Mouse (Mus musculus) CH12.LX (cell line): ENCODE measurements around the gene Slc25a48. TPM values are rescaled to one million over a fixed set of nuclear protein-coding genes. Genes with fewer than 3 reads are reported as not detected.

ENCODE experiments used
- DNase-seq: peaks from one replicate; pipeline ENCODE4 v3.0.0-alpha.2; 2013; ENCODE audit errors: extremely low read depth
- H3K27ac ChIP-seq: 2 replicates; pipeline ENCODE4 v1.5.1; 2012; ENCODE audit warnings: low read depth, mild to moderate bottlenecking, control low read depth, moderate library complexity; ENCODE audit not compliant: insufficient read depth
- H3K27me3 ChIP-seq: replicated peaks from 2 replicates; pipeline ENCODE3; 2012; ENCODE audit warnings: inconsistent platforms
- H3K36me3 ChIP-seq, 2 experiments: replicated peaks in 1 of 2; 2 replicates each; pipeline versions ENCODE3 to v1.6.1; 2012; ENCODE audit warnings: inconsistent platforms in 1 of 2, low read length in 1 of 2, mild to moderate bottlenecking in 1 of 2, mixed read lengths in 1 of 2, moderate library complexity in 1 of 2; ENCODE audit not compliant: control insufficient read depth in 1 of 2, insufficient read depth in 1 of 2
- H3K4me1 ChIP-seq, 2 experiments: 2 replicates each; pipeline ENCODE4 v1.6.1; 2012; ENCODE audit warnings: inconsistent platforms in 1 of 2, moderate library complexity in 1 of 2; ENCODE audit not compliant: insufficient read depth in 2 of 2, control insufficient read depth in 1 of 2
- H3K4me2 ChIP-seq: 2 replicates; pipeline ENCODE4 v1.6.1; 2012; ENCODE audit warnings: low read depth, mild to moderate bottlenecking, control low read depth; ENCODE audit not compliant: poor library complexity, insufficient read depth, severe bottlenecking
- H3K4me3 ChIP-seq, 3 experiments: fragments of 150-350 bp in 1 of 3; sonication (generic) in 1 of 3; replicated peaks in 1 of 3; 2 replicates each; pipeline versions ENCODE3 to v1.5.1; 2011 to 2012; ENCODE audit warnings: low read depth in 2 of 3, low read length in 2 of 3, mild to moderate bottlenecking in 2 of 3, moderate library complexity in 2 of 3, control low read depth in 1 of 3, improper control_type of control experiment in 1 of 3, inconsistent platforms in 1 of 3, mixed read lengths in 1 of 3; ENCODE audit not compliant: poor library complexity in 1 of 3
- H3K79me2 ChIP-seq: replicated peaks from 2 replicates; pipeline ENCODE4 v1.6.1; 2012; ENCODE audit warnings: mild to moderate bottlenecking, moderate library complexity; ENCODE audit not compliant: control insufficient read depth, poor library complexity, insufficient read depth, severe bottlenecking; ENCODE audit errors: extremely low read depth
- H3K9ac ChIP-seq: 2 replicates; pipeline ENCODE4 v1.6.1; 2012; ENCODE audit warnings: low read depth, mild to moderate bottlenecking, control low read depth, moderate library complexity; ENCODE audit not compliant: insufficient read depth
- H3K9me3 ChIP-seq: replicated peaks from 2 replicates; pipeline ENCODE3; 2012; ENCODE audit warnings: low read length, inconsistent platforms, mixed read lengths
- CTCF ChIP-seq, 2 experiments: IDR thresholded peaks in 1 of 2; conservative IDR thresholded peaks in 1 of 2; 2 replicates each; pipeline ENCODE4 v1.5.1; 2011 to 2012; ENCODE audit warnings: low read depth in 2 of 2, low read length in 2 of 2, improper control_type of control experiment in 1 of 2, inconsistent platforms in 1 of 2, mild to moderate bottlenecking in 1 of 2, moderate library complexity in 1 of 2
- ELF1 ChIP-seq: IDR thresholded peaks from 2 replicates; pipeline ENCODE4 v1.6.1; 2014; ENCODE audit warnings: low read depth, mild to moderate bottlenecking, inconsistent platforms, low read length, improper control_type of control experiment
- EP300 ChIP-seq: IDR thresholded peaks from 2 replicates; pipeline ENCODE4 v1.6.1; 2011; ENCODE audit warnings: low read length, improper control_type of control experiment
- HCFC1 ChIP-seq: IDR thresholded peaks from 2 replicates; pipeline ENCODE4 v1.6.1; 2012; ENCODE audit warnings: low read depth, mild to moderate bottlenecking, inconsistent platforms, low read length, improper control_type of control experiment
- MAFK ChIP-seq: IDR thresholded peaks from 2 replicates; pipeline ENCODE4 v1.6.1; 2011; ENCODE audit warnings: low read length, improper control_type of control experiment; ENCODE audit not compliant: insufficient replicate concordance
- MEF2A ChIP-seq: IDR thresholded peaks from 2 replicates; pipeline ENCODE4 v1.6.1; 2014; ENCODE audit warnings: low read depth, mild to moderate bottlenecking, inconsistent platforms, low read length, improper control_type of control experiment, borderline replicate concordance
- NELFE ChIP-seq: IDR thresholded peaks from 2 replicates; pipeline ENCODE4 v1.6.1; 2011; ENCODE audit warnings: low read depth, low read length, improper control_type of control experiment
- PAX5 ChIP-seq: IDR thresholded peaks from 2 replicates; pipeline ENCODE4 v1.6.1; 2012; ENCODE audit warnings: low read length, inconsistent platforms, mixed read lengths
- POLR2AphosphoS2 ChIP-seq: IDR thresholded peaks from 2 replicates; pipeline ENCODE4 v1.6.1; 2011; ENCODE audit warnings: low read depth, low read length, improper control_type of control experiment
- RAD21 ChIP-seq: IDR thresholded peaks from 2 replicates; pipeline ENCODE4 v1.6.1; 2011; ENCODE audit warnings: low read depth, mild to moderate bottlenecking, low read length, improper control_type of control experiment, moderate library complexity
- RCOR1 ChIP-seq: conservative IDR thresholded peaks from 2 replicates; pipeline ENCODE4 v1.6.1; 2012; ENCODE audit warnings: low read depth, mild to moderate bottlenecking, inconsistent platforms, low read length, improper control_type of control experiment
- SMC3 ChIP-seq: IDR thresholded peaks from 2 replicates; pipeline ENCODE4 v1.6.1; 2011; ENCODE audit warnings: low read depth, low read length, improper control_type of control experiment
- ZMIZ1 ChIP-seq: IDR thresholded peaks from 2 replicates; pipeline ENCODE4 v1.6.1; 2012; ENCODE audit warnings: low read depth, mild to moderate bottlenecking, inconsistent platforms, low read length, improper control_type of control experiment
- ZNF384 ChIP-seq: IDR thresholded peaks from 2 replicates; pipeline ENCODE4 v1.6.1; 2012; ENCODE audit warnings: low read depth, low read length, improper control_type of control experiment, inconsistent platforms
- dilution Hi-C: fragments of 300-500 bp; cut with MboI; formaldehyde crosslinking; loops from 2 replicates; pipeline ENCODE4 v1.14.3; 2020; ENCODE audit warnings: low sequenced_read_pairs; ENCODE audit not compliant: extremely low pct_unique_long_range_greater_than_20kb, extremely low pct_ligation_motif_present
- in situ Hi-C: fragments of 300-500 bp; cut with MboI; formaldehyde crosslinking; loops from 3 replicates; pipeline ENCODE4 v1.14.3; 2019; ENCODE audit warnings: low sequenced_read_pairs, low pct_ligation_motif_present, low pct_unique_long_range_greater_than_20kb, mixed read lengths
- polyA plus RNA-seq: library from polyadenylated mRNA; unstranded; fragments of >175 nt; gene quantifications from 2 replicates; pipeline ENCODE4 v1.2.1, GENCODE M21; 2012; ENCODE audit warnings: low read depth; ENCODE audit not compliant: insufficient read length
- total RNA-seq, 2 experiments: library from RNA; depleted of rRNA; stranded (reverse); fragments of 300-350 nt in 1 of 2; fragments of >200 nt in 1 of 2; gene quantifications; 2 replicates each; pipeline ENCODE4 v1.2.3; 2012 to 2014

Gene Slc25a48
- total and polyA plus RNA-seq, 3 experiments = not detected

- no peak for TF ChIP-seq POLR2AphosphoS2
- no peak for TF ChIP-seq RCOR1
- no peak for TF ChIP-seq MEF2A
- no peak for TF ChIP-seq NELFE
- TF ChIP-seq SMC3 = peak; percentile 81
- TF ChIP-seq CTCF (conservative IDR thresholded peaks at IDR 0.05 in 1 of 2, IDR thresholded peaks at IDR 0.05 in 1 of 2; ENCODE audit: low read depth in 2 of 2, low read length in 2 of 2) = peak; percentile 60 to 84
- TF ChIP-seq MAFK = no peak
- no peak for TF ChIP-seq HCFC1
- TF ChIP-seq ZMIZ1 = no peak
- TF ChIP-seq ELF1 = peak; percentile 42; the same call in 1 of the 2 replicates
- peak; percentile 81 for TF ChIP-seq RAD21
- no peak for TF ChIP-seq ZNF384
- no peaks in the 10 kb centered on the region for H3K36me3 ChIP-seq
- H3K9ac ChIP-seq = no peak overlapping the region
- H3K4me1 ChIP-seq = peaks cover 0 to 9% of the 10 kb centered on the region in 2 experiments; a peak in 3 of 4 replicates
- dilution Hi-C loops = no loop called here
- peak; percentile 56 for DNase-seq
- no peak overlapping the region for H3K4me2 ChIP-seq
- H3K27ac ChIP-seq = no peak overlapping the region
- H3K27me3 ChIP-seq = peaks cover 72% of the 10 kb centered on the region
- H3K9me3 ChIP-seq = no peaks in the 10 kb centered on the region
- H3K4me3 ChIP-seq = no peak overlapping the region
- in situ Hi-C loops = no loop called here
- H3K79me2 ChIP-seq = no peaks in the 10 kb centered on the region
Measured at GRCm38 (mm10) chr13:56428724-56429500, 9.2 kb upstream of the Slc25a48 start.

GRCm38 (mm10) chr13:56432496-56432895 lies 5.7 kb upstream of the Slc25a48 start:
- H3K9me3 ChIP-seq = no peaks in the 10 kb centered on the region
- no peak overlapping the region for H3K9ac ChIP-seq
- peaks cover 0 to 9% of the 10 kb centered on the region in 2 experiments; a peak in 3 of 4 replicates for H3K4me1 ChIP-seq
- no peaks in the 10 kb centered on the region for H3K79me2 ChIP-seq
- peaks cover 73% of the 10 kb centered on the region for H3K27me3 ChIP-seq
- H3K4me2 ChIP-seq = no peak overlapping the region
- TF ChIP-seq RCOR1 = no peak
- TF ChIP-seq EP300 = no peak
- no peak for TF ChIP-seq PAX5
- no peak for DNase-seq
- no peak overlapping the region for H3K4me3 ChIP-seq
- in situ Hi-C loops (loop anchor here (5.0 kb wide), 2 partner anchors 150 to 235 kb away; no protein-coding TSS in a partner anchor), dilution Hi-C loops (no loop called here)
- H3K27ac ChIP-seq = no peak overlapping the region
- H3K36me3 ChIP-seq = no peaks in the 10 kb centered on the region
